Mouse (Mus musculus): ENCODE data around the gene Zfand3. TPM values are rescaled to one million over a fixed set of nuclear protein-coding genes. Genes with fewer than 3 reads are reported as not detected.

Gene Zfand3
- polyA plus RNA-seq, 1 experiment from 2014 or later: 55.5 TPM

DNA sequence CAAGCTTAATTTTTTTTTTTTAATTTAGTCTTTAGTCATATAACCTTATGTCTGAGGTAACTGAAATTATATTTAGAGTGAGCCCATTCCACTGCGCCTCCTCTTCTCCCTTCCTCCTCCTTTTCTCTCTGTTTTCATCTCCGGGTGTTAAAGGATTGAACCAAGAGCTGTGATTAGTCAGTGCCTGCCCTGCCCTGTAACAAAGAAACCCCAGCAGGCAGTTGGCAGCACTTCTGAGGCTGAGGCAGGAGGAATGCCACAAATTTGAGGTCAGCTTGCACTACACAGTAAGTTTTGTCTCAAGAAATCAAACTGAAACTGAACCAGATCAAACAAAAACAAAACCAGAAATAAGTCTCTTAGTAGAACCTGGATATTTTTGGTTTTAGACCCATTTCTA lies 49.3 kb downstream of the Zfand3 start:
- Histone ChIP-seq H3K27ac (no peak overlapping the region), H3K36me3 (ENCODE audit: insufficient read depth, low read length) (no peaks in the 10 kb centered on the region), H3K4me3 (replicated peaks; ENCODE audit: low read depth, low read length) (no peak overlapping the region), H3K9me3 (replicated peaks; ENCODE audit: low read length) (no peaks in the 10 kb centered on the region), H3K4me1 (replicated peaks; ENCODE audit: insufficient read depth, low read length) (no peaks in the 10 kb centered on the region), H3K9ac (ENCODE audit: low read depth, low read length) (no peak overlapping the region), H3K27me3 (ENCODE audit: insufficient read depth, low read length) (no peaks in the 10 kb centered on the region), H3K4me2 (ENCODE audit: low read length) (no peak overlapping the region)
- WGBS: 96% methylated on average over 2 of the region's 2 CpGs
- no peak for TF ChIP-seq CTCF (IDR thresholded peaks at IDR 0.05; ENCODE audit: low read depth)
- no peak for DNase-seq (ENCODE audit: low spot score)
- ATAC-seq (replicated peaks; ENCODE audit: low FRiP score, low read depth): no peak

DNA sequence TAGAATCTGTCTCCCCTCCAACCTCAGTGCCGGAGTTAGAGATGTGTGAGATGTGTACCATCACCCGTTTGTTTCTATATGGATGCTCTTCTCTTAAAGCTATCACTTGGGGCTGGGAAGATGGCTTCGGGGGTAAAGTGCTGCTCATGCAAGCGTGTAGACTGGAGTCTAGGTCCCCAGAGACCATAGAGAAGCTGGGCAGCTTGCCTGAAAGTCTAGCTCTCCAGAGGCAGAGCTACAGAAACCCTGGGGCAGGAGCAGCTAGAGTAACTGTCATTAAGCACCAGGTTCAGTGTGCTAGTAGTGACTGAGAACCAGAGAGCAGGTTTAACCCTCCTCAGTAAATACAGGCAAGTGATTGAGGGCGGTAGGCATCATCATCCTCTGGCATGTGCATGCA lies 51.7 kb downstream of the Zfand3 start:
- no peaks in the 10 kb centered on the region for H3K9me3 ChIP-seq (replicated peaks; ENCODE audit: low read length)
- no peak overlapping the region for H3K27ac ChIP-seq
- no peak overlapping the region for H3K9ac ChIP-seq (ENCODE audit: low read depth, low read length)
- H3K4me3 ChIP-seq (replicated peaks; ENCODE audit: low read depth, low read length): no peak overlapping the region
- 76% methylated on average over 5 of the region's 5 CpGs for WGBS
- TF ChIP-seq CTCF (IDR thresholded peaks at IDR 0.05; ENCODE audit: low read depth): no peak
- ATAC-seq (replicated peaks; ENCODE audit: low FRiP score, low read depth): no peak
- no peak overlapping the region for H3K4me2 ChIP-seq (ENCODE audit: low read length)
- no peaks in the 10 kb centered on the region for H3K36me3 ChIP-seq (ENCODE audit: insufficient read depth, low read length)
- DNase-seq (ENCODE audit: low spot score): no peak
- H3K4me1 ChIP-seq (replicated peaks; ENCODE audit: insufficient read depth, low read length): no peaks in the 10 kb centered on the region
- H3K27me3 ChIP-seq (ENCODE audit: insufficient read depth, low read length): no peaks in the 10 kb centered on the region

DNA sequence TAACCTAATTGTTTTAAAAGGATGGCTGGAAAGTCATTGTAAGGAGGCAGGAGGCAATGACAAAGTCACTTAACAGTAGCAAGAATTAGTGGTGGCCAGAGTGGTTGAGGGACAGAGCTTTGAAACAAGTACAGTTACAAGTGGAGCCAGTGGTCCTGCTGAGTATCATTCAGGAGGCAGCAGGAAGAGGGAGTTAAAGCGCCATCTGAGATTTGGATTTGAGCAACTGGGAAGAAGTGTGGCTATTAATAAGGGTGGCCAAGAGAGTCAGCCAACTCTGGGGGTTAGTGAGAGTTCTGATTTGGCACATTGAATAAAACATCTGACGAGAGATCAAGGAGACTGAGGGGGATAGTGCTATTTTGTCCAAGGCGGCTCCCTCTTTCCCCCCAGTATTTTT lies 54.1 kb downstream of the Zfand3 start:
- no peaks in the 10 kb centered on the region for H3K36me3 ChIP-seq (ENCODE audit: insufficient read depth, low read length)
- no peaks in the 10 kb centered on the region for H3K27me3 ChIP-seq (ENCODE audit: insufficient read depth, low read length)
- H3K9ac ChIP-seq (ENCODE audit: low read depth, low read length): no peak overlapping the region
- no peak overlapping the region for H3K4me2 ChIP-seq (ENCODE audit: low read length)
- no peaks in the 10 kb centered on the region for H3K9me3 ChIP-seq (replicated peaks; ENCODE audit: low read length)
- DNase-seq (ENCODE audit: low spot score) (no peak), ATAC-seq (replicated peaks; ENCODE audit: low FRiP score, low read depth) (no peak)
- no peaks in the 10 kb centered on the region for H3K4me1 ChIP-seq (replicated peaks; ENCODE audit: insufficient read depth, low read length)
- H3K4me3 ChIP-seq (replicated peaks; ENCODE audit: low read depth, low read length): no peak overlapping the region
- no peak overlapping the region for H3K27ac ChIP-seq
- no peak for TF ChIP-seq CTCF (IDR thresholded peaks at IDR 0.05; ENCODE audit: low read depth)
- 64% methylated on average over 3 of the region's 3 CpGs for WGBS

DNA sequence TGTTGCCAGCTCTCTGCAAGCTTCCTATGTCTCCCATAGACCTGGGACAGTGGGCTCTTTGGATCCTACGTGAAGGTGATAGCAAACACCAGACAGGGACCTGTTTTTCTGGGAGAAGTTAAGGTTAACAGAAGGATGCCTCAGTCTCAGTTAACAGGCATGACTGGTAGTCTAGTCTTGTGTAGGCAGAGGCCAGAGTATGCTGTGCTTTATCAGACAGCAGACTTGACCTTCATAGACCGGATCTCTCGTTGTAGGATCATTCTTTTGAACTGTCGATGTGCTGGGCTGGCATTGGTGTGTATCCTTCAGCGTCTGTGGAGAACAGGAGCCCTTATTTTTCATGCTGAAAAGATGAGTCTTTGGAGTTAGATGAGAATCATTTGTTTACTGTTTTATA lies 54.5 kb downstream of the Zfand3 start:
- H3K4me2 ChIP-seq (ENCODE audit: low read length): no peak overlapping the region
- no peak for TF ChIP-seq CTCF (IDR thresholded peaks at IDR 0.05; ENCODE audit: low read depth)
- H3K36me3 ChIP-seq (ENCODE audit: insufficient read depth, low read length): no peaks in the 10 kb centered on the region
- WGBS: 85% methylated on average over 5 of the region's 5 CpGs
- H3K4me1 ChIP-seq (replicated peaks; ENCODE audit: insufficient read depth, low read length): 0 out of 2 replicates have a peak, but pooled peaks cover 3% of the 10 kb centered on the region
- no peak for DNase-seq (ENCODE audit: low spot score)
- no peak for ATAC-seq (replicated peaks; ENCODE audit: low FRiP score, low read depth)
- no peak overlapping the region for H3K9ac ChIP-seq (ENCODE audit: low read depth, low read length)
- H3K27ac ChIP-seq: no peak overlapping the region
- H3K4me3 ChIP-seq (replicated peaks; ENCODE audit: low read depth, low read length): no peak overlapping the region
- H3K27me3 ChIP-seq (ENCODE audit: insufficient read depth, low read length): no peaks in the 10 kb centered on the region
- H3K9me3 ChIP-seq (replicated peaks; ENCODE audit: low read length): no peaks in the 10 kb centered on the region

DNA sequence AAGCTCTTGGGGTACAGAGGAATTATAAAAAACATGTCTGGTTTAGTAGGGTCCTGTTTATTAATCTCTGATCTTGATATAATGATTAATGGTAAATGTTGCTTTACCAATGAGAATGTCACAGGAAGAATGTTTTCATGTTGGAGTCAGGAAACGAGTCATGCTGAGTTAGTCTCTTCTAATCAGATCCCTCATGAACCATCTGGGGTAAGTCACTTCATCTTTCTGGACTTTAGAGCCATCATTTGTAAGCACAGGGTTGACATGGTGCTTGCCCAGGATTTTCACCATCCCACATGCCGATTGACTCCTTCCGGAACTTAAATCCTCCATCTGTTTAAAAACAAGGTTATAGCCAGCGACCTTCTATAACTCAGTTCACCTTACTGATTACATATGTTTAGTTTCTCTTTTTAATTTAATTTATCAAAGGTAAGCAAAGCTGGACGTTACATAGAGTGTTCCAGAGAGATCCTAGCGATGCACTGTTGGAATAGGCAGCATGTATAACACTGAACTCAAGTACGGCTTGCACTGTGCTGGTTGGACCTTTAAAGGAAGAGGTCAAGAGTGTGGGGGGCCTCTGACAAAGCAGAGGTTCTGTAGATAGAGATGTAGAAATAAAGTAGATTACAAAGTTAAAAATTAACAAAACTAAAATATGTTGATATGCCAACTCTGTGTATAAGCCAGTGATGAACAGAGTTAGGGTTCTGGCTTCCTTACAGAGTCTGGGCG lies 56.7 kb downstream of the Zfand3 start:
- Histone ChIP-seq H3K27me3 (ENCODE audit: insufficient read depth, low read length) (no peaks in the 10 kb centered on the region), H3K4me2 (ENCODE audit: low read length) (no peak overlapping the region), H3K36me3 (ENCODE audit: insufficient read depth, low read length) (no peaks in the 10 kb centered on the region), H3K9ac (ENCODE audit: low read depth, low read length) (no peak overlapping the region), H3K9me3 (replicated peaks; ENCODE audit: low read length) (no peaks in the 10 kb centered on the region), H3K4me3 (replicated peaks; ENCODE audit: low read depth, low read length) (no peak overlapping the region), H3K4me1 (replicated peaks; ENCODE audit: insufficient read depth, low read length) (0 out of 2 replicates have a peak, but pooled peaks cover 3% of the 10 kb centered on the region), H3K27ac (no peak overlapping the region)
- WGBS: 78% methylated on average over 8 of the region's 8 CpGs
- no peak for TF ChIP-seq CTCF (IDR thresholded peaks at IDR 0.05; ENCODE audit: low read depth)
- DNase-seq (ENCODE audit: low spot score): no peak
- ATAC-seq (replicated peaks; ENCODE audit: low FRiP score, low read depth): no peak

DNA sequence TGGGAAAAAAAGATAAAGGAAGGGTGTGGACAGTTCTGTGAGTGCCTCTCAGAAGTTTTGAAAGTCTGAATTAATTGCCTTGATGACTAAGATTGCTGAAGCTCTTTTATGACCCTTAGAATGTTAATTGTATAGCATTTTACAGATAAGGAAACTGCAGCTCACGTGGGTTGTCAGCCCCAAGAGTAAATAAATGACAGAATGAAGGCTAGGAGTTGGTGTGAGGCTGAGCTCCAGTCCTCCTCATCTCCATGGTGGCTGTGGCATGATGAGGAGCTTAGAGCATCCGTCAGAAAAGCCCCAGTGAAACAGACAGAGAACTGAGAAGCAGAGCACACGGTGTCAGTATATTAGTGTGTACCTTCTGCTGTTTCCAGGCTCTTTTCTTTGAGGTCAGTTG lies 59.3 kb downstream of the Zfand3 start:
- Histone ChIP-seq H3K27ac (no peak overlapping the region), H3K36me3 (ENCODE audit: insufficient read depth, low read length) (no peaks in the 10 kb centered on the region), H3K27me3 (ENCODE audit: insufficient read depth, low read length) (no peaks in the 10 kb centered on the region), H3K4me1 (replicated peaks; ENCODE audit: insufficient read depth, low read length) (0 out of 2 replicates have a peak, but pooled peaks cover 3% of the 10 kb centered on the region), H3K9me3 (replicated peaks; ENCODE audit: low read length) (no peaks in the 10 kb centered on the region), H3K4me3 (replicated peaks; ENCODE audit: low read depth, low read length) (no peak overlapping the region), H3K9ac (ENCODE audit: low read depth, low read length) (no peak overlapping the region), H3K4me2 (ENCODE audit: low read length) (no peak overlapping the region)
- DNase-seq (ENCODE audit: low spot score) (no peak), ATAC-seq (replicated peaks; ENCODE audit: low FRiP score, low read depth) (no peak)
- no peak for TF ChIP-seq CTCF (IDR thresholded peaks at IDR 0.05; ENCODE audit: low read depth)
- WGBS: 27% methylated on average over 3 of the region's 3 CpGs

DNA sequence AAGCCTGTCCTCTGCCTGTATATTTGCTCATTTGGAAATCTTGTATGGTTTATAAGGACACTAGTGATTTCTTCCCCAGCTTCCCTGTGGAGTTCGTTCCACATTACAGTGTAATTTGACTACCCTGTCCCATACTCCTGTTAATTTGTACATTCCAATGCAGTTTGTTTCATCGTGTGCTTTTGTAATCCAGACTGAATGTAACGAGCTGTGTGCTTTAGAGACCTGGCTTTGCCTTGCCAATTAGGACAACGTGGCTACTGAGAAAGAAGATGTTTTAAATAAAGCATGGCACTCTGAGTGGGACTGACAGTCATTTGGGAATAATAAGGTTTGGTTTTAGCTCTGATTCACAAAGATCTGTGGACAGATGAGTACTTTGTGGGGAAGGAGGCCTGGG lies 60.2 kb downstream of the Zfand3 start:
- no peaks in the 10 kb centered on the region for H3K36me3 ChIP-seq (ENCODE audit: insufficient read depth, low read length)
- H3K27me3 ChIP-seq (ENCODE audit: insufficient read depth, low read length): no peaks in the 10 kb centered on the region
- DNase-seq (ENCODE audit: low spot score) (no peak), ATAC-seq (replicated peaks; ENCODE audit: low FRiP score, low read depth) (no peak)
- H3K4me3 ChIP-seq (replicated peaks; ENCODE audit: low read depth, low read length): no peak overlapping the region
- H3K27ac ChIP-seq: no peak overlapping the region
- no peaks in the 10 kb centered on the region for H3K9me3 ChIP-seq (replicated peaks; ENCODE audit: low read length)
- 39% methylated on average over 4 of the region's 4 CpGs for WGBS
- H3K9ac ChIP-seq (ENCODE audit: low read depth, low read length): no peak overlapping the region
- H3K4me2 ChIP-seq (ENCODE audit: low read length): no peak overlapping the region
- TF ChIP-seq CTCF (IDR thresholded peaks at IDR 0.05; ENCODE audit: low read depth): no peak
- H3K4me1 ChIP-seq (replicated peaks; ENCODE audit: insufficient read depth, low read length): 0 out of 2 replicates have a peak, but pooled peaks cover 3% of the 10 kb centered on the region
